Mouse (Mus musculus): Measurements from ENCODE around the gene Slc36a3. TPM values are rescaled to one million over a fixed set of nuclear protein-coding genes. Genes with fewer than 3 reads are reported as not detected.

Slc36a3 gene
- total RNA-seq, 4 experiments from 2014 or later: not detected

- DNase-seq (ENCODE audit: low spot score in 2 of 2): no peak
Measured at GRCm38 (mm10) chr11:55076234-55076633, 75.3 kb downstream of the Slc36a3 start.

GRCm38 (mm10) chr11:55075602-55076001 lies 75.9 kb downstream of the Slc36a3 start:
- peak in 1 of 2 experiments; percentile 45 for DNase-seq (ENCODE audit: low spot score in 2 of 2)

Other genes with a start within 250 kb of the Slc36a3 start
- gene Gpx3, start 249.3 kb downstream of the Slc36a3 start, total RNA-seq (2022): 100 to 1,000 TPM in 2 of 4 experiments, 10 to 100 TPM in 2; 56.1 to 401 (median 118) TPM
- 10 to 100 TPM; 33.2 to 42.3 (median 37.1) TPM for gene Tnip1, start 188.8 kb downstream of the Slc36a3 start, total RNA-seq (2022)
- gene Anxa6, start 118.3 kb downstream of the Slc36a3 start, total RNA-seq (2022): 100 to 1,000 TPM; 160 to 179 (median 170) TPM
- gene Ccdc69, start 73.6 kb downstream of the Slc36a3 start, total RNA-seq (2022): 1 to 10 TPM; 1.8 to 4.2 (median 3.3) TPM
- 1 to 10 TPM; 6.2 to 9.2 (median 7.5) TPM for gene Gm2a, start 53.6 kb downstream of the Slc36a3 start, total RNA-seq (2022)
- 1 to 10 TPM in 2 of 4 experiments, under 1 TPM in 2; 0.36 to 1.2 (median 0.80) TPM for gene Slc36a2, start 33.4 kb upstream of the Slc36a3 start, total RNA-seq (2022)
- gene Slc36a1, start 52.6 kb upstream of the Slc36a3 start, total RNA-seq (2022): 1 to 10 TPM; 5.4 to 9.4 (median 5.9) TPM
- under 1 TPM in 3 of 4 experiments, not detected in 1; 0.02 to 0.05 (median 0.02) TPM for gene Fat2, start 184.9 kb upstream of the Slc36a3 start, total RNA-seq (2022)

Data from gastrocnemius, adult 8-10 months (tissue).